Mouse (Mus musculus) C2C12 (cell line): ENCODE results near the gene Lemd1.

Experiments
- CEBPB ChIP-seq: IDR thresholded peaks from one replicate; pipeline ENCODE4 v1.6.1; 2011; ENCODE audit warnings: low read depth, mild to moderate bottlenecking, control low read depth, moderate library complexity
- CTCF ChIP-seq: IDR thresholded peaks from one replicate; pipeline ENCODE4 v1.5.1; 2011; ENCODE audit not compliant: control insufficient read depth, insufficient read depth, insufficient read length

- TF ChIP-seq CTCF (no peak), CEBPB (no peak)
These were observed 116.7 kb downstream of the Lemd1 start for GRCm38 (mm10) chr1:132307962-132308361.
